Mouse (Mus musculus): ENCODE measurements around the gene Rem2. TPM values are rescaled to one million over a fixed set of nuclear protein-coding genes. Genes with fewer than 3 reads are reported as not detected.
A peak's percentile ranks its signal among the peaks of the same experiment; 100 is the strongest.

Gene Rem2
- polyA plus RNA-seq, 1 experiment from 2014 or later, result 6.9 TPM

- 13% methylated on average over 12 of the region's 12 CpGs for WGBS
- peak; percentile 47 for ATAC-seq (ENCODE audit: low FRiP score, low TSS enrichment)
- no peaks in the 10 kb centered on the region for H3K4me1 ChIP-seq (ENCODE audit: control insufficient read depth, insufficient read depth, low read length)
- no peak overlapping the region; the same call in 1 of the 2 replicates for H3K27ac ChIP-seq (ENCODE audit: low read depth, low read length)
- peak overlapping the region; percentile 84 for H3K4me2 ChIP-seq (replicated peaks; ENCODE audit: low read depth, low read length)
- H3K27me3 ChIP-seq (ENCODE audit: control insufficient read depth, insufficient read depth, low read length), result no peaks in the 10 kb centered on the region
- H3K4me3 ChIP-seq (ENCODE audit: low read length), result peak overlapping the region; percentile 72
- H3K9ac ChIP-seq (ENCODE audit: low read depth, low read length), result peak overlapping the region; percentile 77
- H3K36me3 ChIP-seq (ENCODE audit: control insufficient read depth, insufficient read depth, low read length), result peaks cover 21% of the 10 kb centered on the region
- no peaks in the 10 kb centered on the region for H3K9me3 ChIP-seq (ENCODE audit: control insufficient read depth, low read length)
These were observed 12.6 kb upstream of the Rem2 start for GRCm38 (mm10) chr14:54463108-54463958.

DNA sequence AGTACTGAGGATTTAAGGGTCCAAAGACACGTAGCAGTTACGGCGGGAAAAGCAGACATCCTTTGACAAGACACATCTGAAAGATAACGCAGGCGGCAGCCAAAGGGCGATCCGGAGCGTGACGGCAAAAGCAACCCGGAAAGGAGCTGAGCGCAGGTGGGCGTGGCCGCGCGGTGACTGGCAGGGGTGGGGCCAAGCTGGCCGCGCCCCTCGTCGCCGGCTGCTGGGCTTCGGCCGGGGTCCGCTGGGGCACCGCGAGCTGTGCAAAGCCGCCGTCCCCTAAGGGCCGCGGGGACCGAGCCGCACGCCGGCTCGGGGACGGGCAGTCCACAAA, 12.0 kb upstream of the Rem2 start, which contains the start of gene Lrp10:
TSS of gene Lrp10 (plus strand) at position 179 of the 334 bp plus-strand sequence.
- H3K4me3 ChIP-seq (ENCODE audit: low read length), result peak within 1 kb of the TSS; percentile 72
- H3K36me3 ChIP-seq (ENCODE audit: control insufficient read depth, insufficient read depth, low read length), result peaks cover 26% of the 10 kb centered on the region
- H3K4me2 ChIP-seq (replicated peaks; ENCODE audit: low read depth, low read length), result peak within 1 kb of the TSS; percentile 84
- no peaks in the 10 kb centered on the region for H3K27me3 ChIP-seq (ENCODE audit: control insufficient read depth, insufficient read depth, low read length)
- 0% methylated on average over 35 of the region's 35 CpGs for WGBS
- peak within 1 kb of the TSS; percentile 72 for H3K27ac ChIP-seq (ENCODE audit: low read depth, low read length)
- H3K9ac ChIP-seq (ENCODE audit: low read depth, low read length), result peak within 1 kb of the TSS; percentile 77
- no peaks in the 10 kb centered on the region for H3K9me3 ChIP-seq (ENCODE audit: control insufficient read depth, low read length)
- ATAC-seq (ENCODE audit: low FRiP score, low TSS enrichment), result peak; percentile 92
- H3K4me1 ChIP-seq (ENCODE audit: control insufficient read depth, insufficient read depth, low read length), result no peaks in the 10 kb centered on the region

DNA sequence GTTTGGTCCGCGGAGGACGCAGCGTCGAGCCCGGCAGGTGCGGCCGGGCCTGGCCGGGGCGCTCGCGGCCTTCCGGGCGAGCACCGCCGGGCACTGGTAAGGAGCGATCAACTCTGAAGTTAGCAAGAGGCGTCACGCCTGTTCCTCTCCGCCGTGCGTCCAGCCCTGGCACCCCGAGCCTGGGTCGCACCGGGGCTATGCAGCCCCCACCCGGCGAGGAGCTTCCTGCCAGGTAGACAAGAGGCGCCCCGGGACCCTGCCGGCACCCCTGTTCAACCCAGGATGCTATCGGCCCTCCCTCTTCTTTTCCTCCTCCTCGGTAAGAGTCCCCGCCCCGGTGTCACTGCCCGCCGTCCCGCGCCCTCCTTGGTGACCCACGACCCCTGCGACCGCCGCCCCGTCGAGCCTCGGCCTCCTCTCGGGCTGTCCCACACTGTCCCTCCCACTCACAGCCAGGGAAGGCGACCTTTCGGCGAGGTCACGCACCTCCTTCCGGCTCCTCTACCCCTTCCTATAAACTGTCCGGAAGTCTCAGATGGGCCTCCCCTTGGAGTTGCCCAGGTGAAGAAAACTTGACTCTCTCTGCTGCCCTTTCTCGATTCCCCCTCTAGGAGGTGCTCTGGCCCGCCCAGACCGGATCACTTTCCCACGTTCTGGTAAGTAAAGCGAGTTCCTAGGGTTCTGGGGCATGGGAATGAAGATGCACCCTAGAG, 11.5 kb upstream of the Rem2 start:
- peak overlapping the region; percentile 72 for H3K27ac ChIP-seq (ENCODE audit: low read depth, low read length)
- no peaks in the 10 kb centered on the region for H3K4me1 ChIP-seq (ENCODE audit: control insufficient read depth, insufficient read depth, low read length)
- peaks cover 32% of the 10 kb centered on the region for H3K36me3 ChIP-seq (ENCODE audit: control insufficient read depth, insufficient read depth, low read length)
- WGBS, result under 1% methylated on average over 45 of the region's 57 CpGs
- ATAC-seq (ENCODE audit: low FRiP score, low TSS enrichment), result peak; percentile 84
- H3K27me3 ChIP-seq (ENCODE audit: control insufficient read depth, insufficient read depth, low read length), result no peaks in the 10 kb centered on the region
- H3K4me2 ChIP-seq (replicated peaks; ENCODE audit: low read depth, low read length), result peak overlapping the region; percentile 84
- no peaks in the 10 kb centered on the region for H3K9me3 ChIP-seq (ENCODE audit: control insufficient read depth, low read length)
- peak overlapping the region; percentile 77 for H3K9ac ChIP-seq (ENCODE audit: low read depth, low read length)
- H3K4me3 ChIP-seq (ENCODE audit: low read length), result peak overlapping the region; percentile 72

DNA sequence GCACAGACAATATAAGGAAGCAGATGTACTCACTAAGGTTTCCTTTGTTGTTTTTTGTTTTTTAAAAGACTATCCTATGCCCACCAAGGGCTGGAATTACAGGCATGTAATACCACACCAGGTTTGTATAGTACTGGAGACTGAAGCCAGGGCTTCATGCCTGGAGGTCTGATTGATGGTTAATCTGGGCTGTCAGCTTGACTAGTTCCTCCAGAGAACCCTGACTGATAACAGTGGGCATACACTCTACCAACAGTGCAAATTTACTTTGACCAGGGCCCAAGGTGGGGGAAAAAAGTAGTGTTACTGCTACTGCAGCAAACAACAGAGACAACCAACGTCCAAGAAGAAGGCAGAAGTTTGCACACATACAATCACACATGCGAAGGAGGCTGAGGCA, 4.4 kb upstream of the Rem2 start:
- Histone ChIP-seq H3K27me3 (ENCODE audit: control insufficient read depth, insufficient read depth, low read length) (no peaks in the 10 kb centered on the region), H3K27ac (ENCODE audit: low read depth, low read length) (no peak overlapping the region), H3K4me3 (ENCODE audit: low read length) (no peak overlapping the region), H3K36me3 (ENCODE audit: control insufficient read depth, insufficient read depth, low read length) (peaks cover 40% of the 10 kb centered on the region), H3K4me1 (ENCODE audit: control insufficient read depth, insufficient read depth, low read length) (peaks cover 10% of the 10 kb centered on the region), H3K4me2 (replicated peaks; ENCODE audit: low read depth, low read length) (no peak overlapping the region), H3K9me3 (ENCODE audit: control insufficient read depth, low read length) (peaks cover 6% of the 10 kb centered on the region; the same call in 1 of the 2 replicates), H3K9ac (ENCODE audit: low read depth, low read length) (no peak overlapping the region)
- 91% methylated on average over 2 of the region's 2 CpGs for WGBS
- no peak for ATAC-seq (ENCODE audit: low FRiP score, low TSS enrichment)

- peaks cover 6% of the 10 kb centered on the region; the same call in 1 of the 2 replicates for H3K9me3 ChIP-seq (ENCODE audit: control insufficient read depth, low read length)
- no peak overlapping the region for H3K4me3 ChIP-seq (ENCODE audit: low read length)
- peaks cover 13% of the 10 kb centered on the region for H3K4me1 ChIP-seq (ENCODE audit: control insufficient read depth, insufficient read depth, low read length)
- H3K36me3 ChIP-seq (ENCODE audit: control insufficient read depth, insufficient read depth, low read length), result peaks cover 30% of the 10 kb centered on the region
- ATAC-seq (ENCODE audit: low FRiP score, low TSS enrichment), result no peak
- no peak overlapping the region for H3K27ac ChIP-seq (ENCODE audit: low read depth, low read length)
- H3K4me2 ChIP-seq (replicated peaks; ENCODE audit: low read depth, low read length), result no peak overlapping the region
- H3K27me3 ChIP-seq (ENCODE audit: control insufficient read depth, insufficient read depth, low read length), result no peaks in the 10 kb centered on the region
- H3K9ac ChIP-seq (ENCODE audit: low read depth, low read length), result no peak overlapping the region
- WGBS, result 80% methylated on average over 5 of the region's 5 CpGs
These were observed 3.2 kb upstream of the Rem2 start for GRCm38 (mm10) chr14:54472671-54473070.

DNA sequence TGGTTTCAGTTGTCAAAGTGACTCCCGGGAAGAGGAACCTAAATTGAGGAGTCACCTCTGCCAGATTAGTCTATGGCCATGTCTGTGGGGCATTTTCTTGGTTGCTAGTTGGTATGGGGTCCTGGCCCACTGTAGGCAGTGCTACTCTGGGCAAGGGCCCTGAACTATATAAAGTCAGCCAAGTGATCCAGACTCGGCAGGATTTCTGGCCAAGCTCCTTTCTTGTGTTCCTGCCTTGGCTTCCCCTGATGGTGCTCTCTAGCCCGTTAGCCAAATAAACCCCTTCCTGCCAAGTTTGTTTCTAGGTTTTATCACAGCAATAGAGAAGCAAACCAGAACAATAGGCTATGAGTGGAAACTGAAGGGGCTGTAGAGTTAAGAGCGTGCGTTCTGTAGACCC, 1.2 kb upstream of the Rem2 start:
- H3K27me3 ChIP-seq (ENCODE audit: control insufficient read depth, insufficient read depth, low read length), result 0 out of 2 replicates have a peak, but pooled peaks cover 3% of the 10 kb centered on the region
- no peak overlapping the region for H3K9ac ChIP-seq (ENCODE audit: low read depth, low read length)
- no peak for ATAC-seq (ENCODE audit: low FRiP score, low TSS enrichment)
- peaks cover 16% of the 10 kb centered on the region for H3K4me1 ChIP-seq (ENCODE audit: control insufficient read depth, insufficient read depth, low read length)
- peaks cover 9% of the 10 kb centered on the region for H3K36me3 ChIP-seq (ENCODE audit: control insufficient read depth, insufficient read depth, low read length)
- no peak overlapping the region for H3K4me2 ChIP-seq (replicated peaks; ENCODE audit: low read depth, low read length)
- 82% methylated on average over 5 of the region's 5 CpGs for WGBS
- H3K4me3 ChIP-seq (ENCODE audit: low read length), result no peak overlapping the region
- H3K27ac ChIP-seq (ENCODE audit: low read depth, low read length), result no peak overlapping the region
- peaks cover 6% of the 10 kb centered on the region; the same call in 1 of the 2 replicates for H3K9me3 ChIP-seq (ENCODE audit: control insufficient read depth, low read length)

GRCm38 (mm10) chr14:54477172-54477909, 1.4 kb downstream of the Rem2 start:
- Histone ChIP-seq H3K9ac (ENCODE audit: low read depth, low read length) (no peak overlapping the region), H3K36me3 (ENCODE audit: control insufficient read depth, insufficient read depth, low read length) (no peaks in the 10 kb centered on the region), H3K4me3 (ENCODE audit: low read length) (no peak overlapping the region), H3K27ac (ENCODE audit: low read depth, low read length) (no peak overlapping the region), H3K27me3 (ENCODE audit: control insufficient read depth, insufficient read depth, low read length) (0 out of 2 replicates have a peak, but pooled peaks cover 6% of the 10 kb centered on the region), H3K9me3 (ENCODE audit: control insufficient read depth, low read length) (no peaks in the 10 kb centered on the region), H3K4me2 (replicated peaks; ENCODE audit: low read depth, low read length) (no peak overlapping the region), H3K4me1 (ENCODE audit: control insufficient read depth, insufficient read depth, low read length) (peaks cover 20% of the 10 kb centered on the region)
- no peak for ATAC-seq (ENCODE audit: low FRiP score, low TSS enrichment)
- WGBS, result 76% methylated on average over 15 of the region's 15 CpGs

DNA sequence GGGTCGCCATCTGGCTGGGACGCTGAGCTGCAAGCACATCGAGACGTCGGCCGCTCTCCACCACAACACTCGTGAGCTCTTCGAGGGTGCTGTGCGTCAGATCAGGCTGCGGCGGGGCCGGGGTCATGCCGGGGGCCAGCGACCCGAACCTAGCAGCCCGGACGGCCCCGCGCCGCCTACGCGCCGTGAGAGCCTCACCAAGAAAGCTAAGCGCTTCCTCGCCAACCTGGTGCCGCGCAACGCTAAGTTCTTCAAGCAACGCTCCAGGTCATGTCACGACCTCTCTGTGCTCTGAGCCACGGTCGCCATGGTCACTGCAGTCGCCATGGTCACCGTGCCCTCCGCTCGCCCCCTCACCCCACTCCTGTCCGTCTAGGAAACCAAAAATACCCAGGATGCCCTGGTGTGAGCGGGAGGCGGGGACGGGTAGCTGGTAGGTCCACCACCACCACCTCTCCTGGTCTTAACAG, 3.6 kb downstream of the Rem2 start:
- 2% methylated on average over 40 of the region's 40 CpGs for WGBS
- Histone ChIP-seq H3K27ac (ENCODE audit: low read depth, low read length) (no peak overlapping the region), H3K27me3 (ENCODE audit: control insufficient read depth, insufficient read depth, low read length) (0 out of 2 replicates have a peak, but pooled peaks cover 6% of the 10 kb centered on the region), H3K36me3 (ENCODE audit: control insufficient read depth, insufficient read depth, low read length) (no peaks in the 10 kb centered on the region), H3K4me3 (ENCODE audit: low read length) (peak overlapping the region; percentile 46), H3K9me3 (ENCODE audit: control insufficient read depth, low read length) (no peaks in the 10 kb centered on the region), H3K4me2 (replicated peaks; ENCODE audit: low read depth, low read length) (peak overlapping the region; percentile 87), H3K9ac (ENCODE audit: low read depth, low read length) (peak overlapping the region; percentile 57), H3K4me1 (ENCODE audit: control insufficient read depth, insufficient read depth, low read length) (peaks cover 20% of the 10 kb centered on the region)
- peak; percentile 46 for ATAC-seq (ENCODE audit: low FRiP score, low TSS enrichment)
